Mouse (Mus musculus) c-Kit-positive CD71-positive TER-119-negative erythroid progenitor cells, embryonic 14.5 days (primary cell): ENCODE results near the gene Sars2.
"Not testable (repeated sequence)": the region's sequence is repeated elsewhere in the genome, so short reads cannot be mapped to it uniquely, and the experiment has no call there.

ENCODE experiments used
- DNase-seq: peaks from one replicate; pipeline ENCODE4 v3.0.0-alpha.2; 2013; ENCODE audit warnings: low read depth

Sars2 gene

DNA sequence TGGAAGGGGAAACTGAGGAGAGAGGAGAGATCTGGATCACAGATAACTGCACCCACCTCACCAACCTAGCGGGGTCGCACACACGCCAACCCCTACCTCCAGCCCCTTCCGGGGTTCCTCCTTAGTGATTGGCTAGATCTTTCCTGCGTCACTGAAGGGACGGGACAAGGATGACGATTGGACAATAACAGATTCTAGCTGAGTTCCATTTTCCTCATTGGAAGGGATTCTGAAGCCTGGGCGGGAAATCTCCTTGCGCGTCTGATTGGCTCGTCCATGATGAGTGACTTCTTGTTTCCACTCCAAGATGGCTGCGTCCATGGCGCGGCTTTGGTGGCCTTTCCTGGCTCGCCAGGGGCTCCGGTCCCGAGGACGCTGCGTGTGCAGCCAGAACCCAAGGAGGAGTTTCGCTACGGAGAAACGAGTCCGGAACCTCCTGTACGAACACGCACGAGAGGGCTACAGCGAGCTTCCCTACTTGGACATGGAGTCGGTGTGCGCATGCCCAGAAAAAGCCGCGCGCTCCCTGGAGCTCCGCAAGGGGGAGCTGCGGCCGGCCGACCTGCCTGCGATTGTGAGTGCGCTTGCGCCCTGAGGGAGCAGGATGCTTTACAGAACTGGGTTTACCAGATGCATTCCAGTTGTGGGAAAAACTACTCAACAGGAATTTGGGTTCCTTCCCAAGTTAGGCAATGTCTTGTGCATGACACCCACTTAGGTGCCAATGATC lies at the start of gene Sars2, which contains the start of gene Mrps12:
TSS of gene Sars2 (plus strand) at position 284 of the 730 bp plus-strand sequence.
TSS of gene Mrps12 (minus strand) at position 112 of the 730 bp plus-strand sequence.
- DNase-seq, result peak; percentile 97

DNA sequence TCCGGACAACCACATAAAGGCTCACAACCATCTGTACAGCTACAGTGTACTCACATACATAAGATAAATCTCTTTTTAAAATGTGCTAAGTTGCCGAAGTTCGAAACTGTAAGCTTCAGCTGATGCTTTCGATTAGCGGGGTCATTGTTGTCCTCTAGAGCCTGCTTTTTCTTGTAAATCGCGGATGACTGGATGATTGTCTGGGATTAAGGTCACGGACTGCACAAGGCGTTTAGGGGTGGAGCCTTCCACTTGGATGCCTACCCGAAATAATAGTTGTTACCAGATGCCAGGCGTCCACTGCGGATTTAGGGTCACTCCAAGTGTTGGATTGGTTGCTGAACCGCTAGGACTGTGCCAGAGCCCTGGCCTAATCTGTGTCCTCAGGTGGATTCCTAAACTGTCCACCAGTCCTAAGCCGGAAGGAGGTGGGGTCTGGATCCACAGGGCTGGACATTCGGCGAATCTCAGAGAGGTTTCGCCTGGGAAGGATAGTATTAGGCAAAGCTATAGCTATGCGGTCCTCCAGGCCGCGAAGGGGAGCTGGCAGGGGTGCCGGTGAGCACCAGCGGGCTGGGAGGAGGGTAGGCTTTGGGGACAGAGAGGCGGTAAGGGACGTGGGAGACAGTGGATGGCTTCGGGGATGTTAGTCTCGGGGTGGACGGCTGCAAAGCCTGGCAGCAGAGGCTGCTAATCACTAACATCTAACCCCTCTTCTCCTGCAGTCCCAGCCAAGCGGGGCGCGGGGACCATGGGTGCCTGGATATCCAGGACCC lies 49.1 kb upstream of the Sars2 start, which contains the start of gene Fbxo27:
TSS of gene Fbxo27 (plus strand) at position 305 of the 776 bp plus-strand sequence.
- DNase-seq, result no peak

DNA sequence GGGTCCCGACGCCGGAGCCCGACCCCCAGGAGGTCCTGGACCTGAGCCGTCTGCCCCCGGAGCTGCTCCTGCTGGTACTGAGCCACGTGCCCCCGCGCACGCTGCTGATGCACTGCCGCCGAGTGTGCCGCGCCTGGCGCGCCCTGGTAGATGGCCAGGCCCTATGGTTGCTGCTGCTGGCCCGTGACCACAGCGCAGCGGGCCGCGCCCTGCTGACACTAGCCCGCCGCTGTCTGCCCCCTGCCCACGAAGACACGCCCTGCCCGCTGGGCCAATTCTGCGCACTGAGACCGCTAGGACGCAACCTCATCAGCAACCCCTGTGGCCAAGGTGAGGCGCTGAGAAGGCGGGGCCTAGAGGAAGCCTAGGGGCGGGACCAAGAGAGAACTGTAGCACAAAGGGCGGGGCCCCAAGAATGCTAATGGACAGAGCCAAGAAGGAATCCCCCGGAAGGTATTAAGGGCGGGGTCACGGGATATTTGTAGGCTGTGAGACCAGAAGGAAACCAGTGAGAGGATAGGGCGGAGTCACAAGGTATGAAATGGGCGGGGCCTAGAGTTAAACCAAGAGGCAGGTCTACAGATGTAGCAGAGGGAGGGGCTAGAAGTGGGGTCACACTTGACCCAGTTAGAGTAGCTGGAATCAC lies 48.3 kb upstream of the Sars2 start:
- DNase-seq, result peak; percentile 51

GRCm38 (mm10) chr7:28694423-28694822 lies 47.4 kb upstream of the Sars2 start:
- no peak for DNase-seq

DNA sequence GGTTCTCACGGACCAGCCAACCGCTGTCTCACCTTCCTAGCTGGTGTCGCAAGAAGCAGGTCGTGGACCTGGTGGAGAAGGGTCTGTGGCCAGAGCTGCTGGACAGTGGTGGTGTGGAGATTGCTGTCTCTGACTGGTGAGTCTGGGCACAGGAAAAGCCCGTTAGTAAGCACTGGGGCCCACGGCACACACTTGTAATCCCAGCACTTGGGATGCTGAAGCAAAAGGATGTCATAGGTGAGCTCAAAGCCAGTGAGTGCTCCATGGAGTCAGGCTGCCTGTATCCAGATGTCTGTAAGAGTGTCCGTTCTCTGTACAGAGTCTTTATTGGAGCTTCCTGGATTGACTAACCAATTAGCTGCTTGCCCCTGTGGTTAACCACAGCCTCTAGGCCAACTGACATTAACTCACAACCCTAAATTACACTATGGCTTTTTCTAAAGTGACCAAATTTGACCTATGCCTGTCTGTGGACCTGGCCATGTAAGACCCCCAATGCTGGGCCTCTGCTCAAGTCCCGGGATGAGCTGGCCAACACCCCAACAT lies 46.8 kb upstream of the Sars2 start:
- DNase-seq, result no peak

DNA sequence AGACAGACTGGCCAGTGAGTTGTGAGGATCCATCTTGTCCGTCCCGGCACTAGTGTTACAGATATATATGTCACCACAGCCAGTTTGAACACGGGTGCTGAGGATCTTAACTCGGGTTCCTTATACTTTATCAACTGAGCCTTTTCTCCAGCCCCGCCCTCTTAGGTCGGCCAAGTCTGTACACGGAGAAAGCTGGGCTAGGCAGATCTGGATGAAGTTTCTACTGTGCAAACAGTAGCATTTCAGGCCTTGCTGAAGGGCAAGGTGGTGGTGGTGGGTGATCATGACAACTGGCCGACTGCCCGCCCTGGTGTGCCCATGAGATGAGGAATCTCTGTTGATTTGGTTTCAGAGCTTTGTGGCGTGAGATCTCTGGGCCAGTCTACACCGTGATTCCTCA lies 44.5 kb upstream of the Sars2 start:
- DNase-seq, result no peak

- DNase-seq, result no peak
Measured at GRCm38 (mm10) chr7:28700269-28700668, 41.5 kb upstream of the Sars2 start.

DNA sequence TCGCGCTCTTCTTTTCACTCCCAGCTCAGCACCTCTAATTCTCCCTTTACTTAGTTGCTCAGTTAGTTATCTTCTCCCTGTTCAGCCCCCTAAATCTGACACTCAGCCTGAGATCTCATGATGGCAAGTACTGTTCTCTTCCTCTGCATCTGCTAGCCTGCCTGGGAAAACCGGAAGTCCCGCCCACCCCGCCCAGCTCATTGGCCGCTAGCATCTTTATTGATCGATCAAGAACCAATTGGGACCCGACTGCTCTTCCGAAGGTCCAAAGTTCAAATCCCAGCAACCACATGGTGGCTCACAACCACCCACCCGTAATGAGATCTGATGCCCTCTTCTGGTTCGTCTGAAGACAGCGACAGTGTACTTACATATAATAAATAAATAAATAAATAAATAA lies 40.5 kb upstream of the Sars2 start:
- DNase-seq, result not testable (repeated sequence)

- no peak for DNase-seq
Measured at GRCm38 (mm10) chr7:28702601-28703143, 39.1 kb upstream of the Sars2 start.

DNA sequence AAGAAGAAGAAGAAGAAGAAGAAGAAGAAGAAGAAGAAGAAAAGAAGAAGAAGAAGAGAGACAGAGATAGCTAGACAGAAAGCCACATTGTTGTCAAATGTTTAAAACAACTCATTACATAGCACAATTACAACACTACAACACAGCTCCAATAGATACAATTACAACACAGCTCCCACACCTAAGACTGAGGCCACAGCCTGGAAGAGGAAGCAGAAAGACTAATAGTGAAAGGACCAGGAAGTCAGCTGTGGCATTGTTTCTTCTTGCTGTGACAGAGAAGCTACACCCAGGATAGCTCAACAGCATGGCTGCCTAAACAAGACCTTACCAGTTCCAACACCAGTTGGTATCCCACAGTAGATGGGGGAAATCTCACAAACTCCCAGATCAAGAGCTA lies 32.3 kb upstream of the Sars2 start:
- DNase-seq, result no peak

DNA sequence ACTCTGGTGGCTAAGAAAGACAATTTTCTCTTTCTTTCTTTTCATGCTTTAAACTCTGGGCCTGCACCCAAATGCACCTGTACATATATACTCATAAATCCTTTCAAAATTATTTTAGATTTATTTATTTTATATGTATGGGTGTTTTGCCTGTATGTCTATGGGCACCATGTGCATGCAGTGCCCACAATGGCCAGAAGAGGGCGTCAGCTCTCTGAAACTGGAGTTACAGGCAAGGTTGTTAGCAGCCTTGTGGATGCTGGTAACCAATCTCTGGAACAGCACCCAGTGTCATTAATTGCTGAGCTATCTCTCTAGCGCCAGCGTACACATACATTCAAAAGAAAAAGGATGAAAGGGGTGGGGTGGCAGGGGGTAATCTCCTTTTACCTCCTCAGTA lies 30.8 kb upstream of the Sars2 start:
- no peak for DNase-seq

DNA sequence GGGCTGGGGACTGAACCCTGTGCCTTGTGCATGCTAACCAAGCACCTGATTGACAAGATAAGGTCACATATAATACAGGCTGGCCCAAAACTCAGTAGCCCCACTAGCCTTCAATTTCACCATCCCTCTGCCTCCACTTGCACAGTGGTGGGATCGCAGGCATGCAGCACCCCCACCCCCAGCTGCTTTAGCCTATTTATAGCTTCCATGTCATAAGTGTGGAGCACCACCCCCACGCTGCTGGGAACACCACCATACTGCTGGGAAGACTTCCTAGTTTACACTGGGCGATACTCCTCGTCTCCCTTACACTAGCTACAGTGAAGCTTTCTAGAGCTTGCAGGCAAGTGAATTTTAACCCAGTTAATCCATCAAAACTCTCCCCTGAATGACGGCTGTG lies 27.1 kb upstream of the Sars2 start:
- no peak for DNase-seq

DNA sequence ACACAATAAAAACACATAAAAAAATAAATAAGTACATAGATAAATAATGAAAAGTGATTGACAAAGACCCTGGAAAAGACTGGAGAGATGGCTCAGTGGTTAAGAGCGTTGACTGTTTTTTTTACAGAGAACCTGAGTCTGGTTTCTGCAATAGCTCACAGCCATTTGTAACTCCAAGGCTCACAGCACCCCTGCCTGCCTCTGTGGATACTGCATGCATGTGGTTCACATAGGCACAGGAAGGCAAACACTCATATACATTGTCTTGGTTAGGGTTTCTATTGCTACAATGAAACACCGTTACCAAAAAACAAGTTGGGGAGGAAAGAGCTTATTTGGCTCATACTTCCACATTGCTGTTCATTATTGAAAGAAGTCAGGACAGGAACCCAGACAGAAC lies 26.2 kb upstream of the Sars2 start:
- no peak for DNase-seq

- DNase-seq, result no peak
Measured at GRCm38 (mm10) chr7:28716590-28717281, 25.1 kb upstream of the Sars2 start, which contains the start of gene Fbxo17. Gene Fbxo17, plus strand, starts transcription at chr7:28716804.

DNA sequence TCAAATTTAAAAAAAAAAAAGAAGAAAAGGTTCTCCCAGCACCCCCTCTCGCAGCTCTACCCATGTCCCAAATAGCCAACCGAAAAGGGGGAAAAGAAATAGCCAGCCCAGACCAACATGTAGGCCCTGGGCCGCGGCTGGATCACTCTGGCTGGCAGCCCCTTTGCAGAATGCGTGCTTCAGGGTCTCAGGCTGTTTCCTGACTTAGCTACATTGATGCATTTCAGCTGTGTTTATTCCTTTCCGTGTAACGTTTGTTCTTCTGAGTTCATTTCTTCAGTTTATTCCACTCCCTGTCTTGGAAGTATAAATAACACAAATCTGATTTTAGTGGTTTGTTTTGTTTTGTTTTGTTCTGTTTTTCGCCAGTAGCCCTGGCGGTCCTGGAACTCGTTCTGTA lies 24.1 kb upstream of the Sars2 start:
- no peak for DNase-seq

DNA sequence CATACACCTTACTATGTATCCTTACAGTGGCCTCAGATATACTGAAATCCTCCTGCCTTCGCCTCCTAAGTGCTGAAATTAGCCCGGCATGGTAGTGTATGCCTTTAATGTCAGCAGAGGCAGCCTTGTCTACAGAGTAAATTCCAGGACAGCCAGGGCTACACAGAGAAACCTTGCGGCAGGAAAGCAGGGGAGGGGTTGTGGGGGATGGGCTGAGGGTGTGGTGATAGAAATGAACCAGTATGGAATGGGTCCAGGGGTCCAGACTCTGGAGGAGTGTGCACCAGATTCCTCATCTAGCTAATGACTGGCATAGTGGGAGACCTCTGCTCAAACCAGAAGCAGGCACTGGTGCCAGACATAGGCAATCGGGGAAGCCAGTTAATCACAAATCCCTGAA lies 22.6 kb upstream of the Sars2 start:
- DNase-seq, result no peak

GRCm38 (mm10) chr7:28719650-28720049 lies 22.1 kb upstream of the Sars2 start:
- DNase-seq, result no peak

DNA sequence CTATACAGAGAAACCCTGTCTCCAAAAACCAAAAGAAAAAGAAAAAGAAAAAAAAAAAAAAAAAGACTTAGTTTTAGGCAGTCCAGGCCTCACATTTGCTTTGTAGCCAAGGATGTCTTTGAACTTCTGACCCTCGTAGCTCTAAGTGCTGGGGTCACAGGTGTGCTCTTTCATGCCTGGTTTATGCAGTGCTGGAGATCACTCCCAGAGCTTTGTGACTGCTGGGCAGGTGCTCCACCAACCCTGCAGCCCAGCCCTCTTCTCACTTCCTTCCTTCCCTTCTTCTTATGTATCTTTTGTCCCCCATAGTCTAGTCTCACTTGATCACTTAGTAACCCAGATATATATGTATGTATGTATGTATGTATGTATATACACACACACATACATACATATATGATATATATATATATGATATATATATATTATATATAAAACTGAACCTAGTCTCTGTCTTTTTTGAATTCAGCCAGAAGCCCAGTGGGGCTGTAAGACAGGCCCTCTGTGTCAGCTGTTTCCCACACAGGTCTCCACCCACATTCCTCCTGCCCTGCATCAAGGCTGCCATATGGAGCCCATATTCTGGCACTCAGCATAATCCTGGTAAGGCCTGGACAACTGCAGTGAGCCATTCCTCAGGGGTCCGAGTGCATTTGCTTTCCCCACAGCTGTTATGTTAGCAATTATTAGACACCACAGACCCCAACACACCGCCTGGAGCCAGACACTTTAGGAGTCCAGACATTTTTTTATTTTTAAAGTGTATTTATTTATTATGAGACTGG lies 20.8 kb upstream of the Sars2 start:
- DNase-seq, result no peak

- DNase-seq, result no peak
Measured at GRCm38 (mm10) chr7:28722079-28722478, 19.7 kb upstream of the Sars2 start.

DNA sequence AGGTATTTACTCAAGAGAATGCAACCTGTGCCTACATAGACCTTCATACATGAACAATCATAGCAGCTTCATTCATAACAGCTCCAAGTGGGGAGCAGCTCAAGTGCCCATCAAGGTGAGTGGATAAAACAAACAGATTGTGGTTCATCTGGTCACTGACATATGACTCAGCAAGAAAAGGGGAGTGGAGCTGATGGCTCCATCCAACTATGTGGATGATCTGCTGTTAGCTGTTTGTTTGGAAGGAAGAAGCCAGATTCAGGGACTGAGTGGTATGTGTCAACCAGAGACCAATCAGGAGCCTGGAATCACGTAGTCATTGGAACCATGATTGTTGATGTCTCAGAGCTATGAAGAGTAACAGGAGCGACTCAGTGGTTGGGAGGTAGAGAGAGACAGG lies 17.2 kb upstream of the Sars2 start:
- DNase-seq, result no peak

DNA sequence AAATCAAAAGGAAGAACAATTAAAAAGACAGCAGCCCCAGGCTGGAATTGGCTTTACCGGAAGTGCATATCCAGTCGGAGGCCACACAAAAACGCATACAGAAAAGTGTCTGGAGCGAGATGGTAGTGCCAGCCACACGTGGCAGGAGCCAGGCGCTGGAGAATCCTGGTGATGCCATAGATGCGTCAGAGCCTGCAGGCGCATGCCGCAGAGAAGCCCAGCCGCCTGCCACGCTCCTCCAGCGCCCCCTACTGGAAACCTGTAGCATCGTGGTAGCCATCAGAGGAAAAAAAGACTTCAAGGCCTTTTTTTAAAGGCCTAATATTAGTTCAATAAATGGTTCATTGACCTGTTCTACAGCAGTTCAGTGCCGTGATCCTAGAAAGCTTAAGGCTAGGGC lies 15.2 kb upstream of the Sars2 start:
- DNase-seq, result peak; percentile 44
